Mouse (Mus musculus): ENCODE results near the gene Ank. TPM values are rescaled to one million over a fixed set of nuclear protein-coding genes. Genes with fewer than 3 reads are reported as not detected.

Gene Ank
- total and polyA plus RNA-seq, 3 experiments = 0.04 to 0.15 TPM; not detected in 1

GRCm38 (mm10) chr15:27508169-27508568 is 41.7 kb downstream of the Ank start:
- TF ChIP-seq POLR2AphosphoS5 (IDR thresholded peaks at IDR 0.05; ENCODE audit: borderline replicate concordance, low read depth, low read length) = no peak
- no peak for TF ChIP-seq GATA1 (IDR thresholded peaks at IDR 0.05; ENCODE audit: low read depth, low read length)
- no peak for TF ChIP-seq CHD1 (IDR thresholded peaks at IDR 0.05; ENCODE audit: low read depth, low read length)
- no peak for TF ChIP-seq HCFC1 (IDR thresholded peaks at IDR 0.05; ENCODE audit: low read depth, low read length)
- TF ChIP-seq EP300 (IDR thresholded peaks at IDR 0.05; ENCODE audit: low read depth in 1 of 2, low read length in 2 of 2) = no peak
- TF ChIP-seq GABPA (IDR thresholded peaks at IDR 0.05; ENCODE audit: low read depth, low read length) = no peak
- TF ChIP-seq CTCF (IDR thresholded peaks at IDR 0.05 in 2 of 3, conservative IDR thresholded peaks at IDR 0.05 in 1 of 3; ENCODE audit: control insufficient read depth in 1 of 3, insufficient read depth in 1 of 3, low read depth in 2 of 3, low read length in 3 of 3, poor library complexity in 1 of 3, severe bottlenecking in 1 of 3) = no peak
- TF ChIP-seq KAT2A (conservative IDR thresholded peaks at IDR 0.05; ENCODE audit: low read depth, low read length) = no peak
- TF ChIP-seq SMC3 (IDR thresholded peaks at IDR 0.05; ENCODE audit: low read depth, low read length) = no peak
- Histone ChIP-seq H3K27ac (ENCODE audit: control insufficient read depth, low read depth, low read length) (no peak overlapping the region), H3K4me1 (ENCODE audit: control insufficient read depth in 1 of 2, insufficient read depth in 2 of 2, low read length in 2 of 2) (no peaks in the 10 kb centered on the region), H3K9me3 (replicated peaks; ENCODE audit: insufficient read depth, low read length) (no peaks in the 10 kb centered on the region), H3K36me3 (ENCODE audit: control insufficient read depth in 1 of 2, insufficient read depth in 2 of 2, low read length in 2 of 2) (no peaks in the 10 kb centered on the region), H3K9ac (ENCODE audit: control insufficient read depth, low read depth, low read length, poor library complexity, severe bottlenecking) (no peak overlapping the region), H3K4me3 (ENCODE audit: control insufficient read depth in 1 of 2, insufficient read depth in 1 of 2, low read depth in 2 of 2, low read length in 2 of 2) (no peak overlapping the region), H3K79me2 (ENCODE audit: control insufficient read depth, insufficient read depth, low read length, poor library complexity) (no peaks in the 10 kb centered on the region), H3K27me3 (ENCODE audit: control insufficient read depth in 1 of 2, insufficient read depth in 2 of 2, low read length in 2 of 2) (no peaks in the 10 kb centered on the region)
- no peak for DNase-seq (ENCODE audit: low read depth, low spot score)

- Histone ChIP-seq H3K9ac (ENCODE audit: control insufficient read depth, low read depth, low read length, poor library complexity, severe bottlenecking) (no peak overlapping the region), H3K9me3 (replicated peaks; ENCODE audit: insufficient read depth, low read length) (no peaks in the 10 kb centered on the region), H3K36me3 (ENCODE audit: control insufficient read depth in 1 of 2, insufficient read depth in 2 of 2, low read length in 2 of 2) (no peaks in the 10 kb centered on the region), H3K27me3 (ENCODE audit: control insufficient read depth in 1 of 2, insufficient read depth in 2 of 2, low read length in 2 of 2) (no peaks in the 10 kb centered on the region), H3K4me3 (ENCODE audit: control insufficient read depth in 1 of 2, insufficient read depth in 1 of 2, low read depth in 2 of 2, low read length in 2 of 2) (no peak overlapping the region), H3K4me1 (ENCODE audit: control insufficient read depth in 1 of 2, insufficient read depth in 2 of 2, low read length in 2 of 2) (no peaks in the 10 kb centered on the region), H3K27ac (ENCODE audit: control insufficient read depth, low read depth, low read length) (no peak overlapping the region), H3K79me2 (ENCODE audit: control insufficient read depth, insufficient read depth, low read length, poor library complexity) (no peaks in the 10 kb centered on the region)
- no peak for TF ChIP-seq MYC (IDR thresholded peaks at IDR 0.05; ENCODE audit: low read depth, low read length)
- no peak for TF ChIP-seq SMC3 (IDR thresholded peaks at IDR 0.05; ENCODE audit: low read depth, low read length)
- no peak for TF ChIP-seq SIN3A (IDR thresholded peaks at IDR 0.05; ENCODE audit: low read length)
- no peak for TF ChIP-seq EP300 (IDR thresholded peaks at IDR 0.05; ENCODE audit: low read depth in 1 of 2, low read length in 2 of 2)
- TF ChIP-seq ELF1 (IDR thresholded peaks at IDR 0.05; ENCODE audit: low read depth, low read length) = no peak
- DNase-seq (ENCODE audit: low read depth, low spot score) = no peak
These were observed 42.5 kb downstream of the Ank start for GRCm38 (mm10) chr15:27508982-27509381.

- no peak overlapping the region for H3K4me3 ChIP-seq (ENCODE audit: control insufficient read depth in 1 of 2, insufficient read depth in 1 of 2, low read depth in 2 of 2, low read length in 2 of 2)
- H3K27me3 ChIP-seq (ENCODE audit: control insufficient read depth in 1 of 2, insufficient read depth in 2 of 2, low read length in 2 of 2) = no peaks in the 10 kb centered on the region
- DNase-seq (ENCODE audit: low read depth, low spot score) = no peak
- no peaks in the 10 kb centered on the region for H3K9me3 ChIP-seq (replicated peaks; ENCODE audit: insufficient read depth, low read length)
- H3K27ac ChIP-seq (ENCODE audit: control insufficient read depth, low read depth, low read length) = no peak overlapping the region
- H3K4me1 ChIP-seq (ENCODE audit: control insufficient read depth in 1 of 2, insufficient read depth in 2 of 2, low read length in 2 of 2) = no peaks in the 10 kb centered on the region
- no peaks in the 10 kb centered on the region for H3K79me2 ChIP-seq (ENCODE audit: control insufficient read depth, insufficient read depth, low read length, poor library complexity)
- no peaks in the 10 kb centered on the region for H3K36me3 ChIP-seq (ENCODE audit: control insufficient read depth in 1 of 2, insufficient read depth in 2 of 2, low read length in 2 of 2)
- TF ChIP-seq SIN3A (IDR thresholded peaks at IDR 0.05; ENCODE audit: low read length) = no peak
- no peak for TF ChIP-seq POLR2AphosphoS5 (IDR thresholded peaks at IDR 0.05; ENCODE audit: borderline replicate concordance, low read depth, low read length)
- TF ChIP-seq ETS1 (IDR thresholded peaks at IDR 0.05; ENCODE audit: low read depth, low read length) = no peak
- TF ChIP-seq TCF12 (IDR thresholded peaks at IDR 0.05; ENCODE audit: low read depth, low read length) = no peak
- H3K9ac ChIP-seq (ENCODE audit: control insufficient read depth, low read depth, low read length, poor library complexity, severe bottlenecking) = no peak overlapping the region
These were observed 50.5 kb downstream of the Ank start for GRCm38 (mm10) chr15:27516927-27517326.

All from MEL (cell line).